Mouse (Mus musculus) thymus, adult 18-20 months (tissue): Measurements from ENCODE around the gene Slco3a1.

ENCODE experiments used
- DNase-seq, 2 experiments: peaks; one replicate each; pipeline ENCODE4 v3.0.0; 2022; ENCODE audit warnings: mixed read lengths in 2 of 2

Slco3a1 gene

GRCm38 (mm10) chr7:74527689-74528088 is 26.9 kb downstream of the Slco3a1 start:
- no peak for DNase-seq

- no peak for DNase-seq
Measured at GRCm38 (mm10) chr7:74526030-74526429, 28.6 kb downstream of the Slco3a1 start.

GRCm38 (mm10) chr7:74525586-74525985 is 29.0 kb downstream of the Slco3a1 start:
- no peak for DNase-seq

- no peak for DNase-seq
Measured at GRCm38 (mm10) chr7:74524188-74524971, 30.2 kb downstream of the Slco3a1 start.

GRCm38 (mm10) chr7:74523086-74523485 is 31.5 kb downstream of the Slco3a1 start:
- DNase-seq, result no peak

- DNase-seq, result no peak
Measured at GRCm38 (mm10) chr7:74522260-74522659, 32.3 kb downstream of the Slco3a1 start.

GRCm38 (mm10) chr7:74519386-74519785 is 35.2 kb downstream of the Slco3a1 start:
- no peak for DNase-seq

- DNase-seq, result no peak
Measured at GRCm38 (mm10) chr7:74518776-74519175, 35.8 kb downstream of the Slco3a1 start.

GRCm38 (mm10) chr7:74518255-74518654 is 36.3 kb downstream of the Slco3a1 start:
- DNase-seq, result no peak

GRCm38 (mm10) chr7:74510676-74511075 is 43.9 kb downstream of the Slco3a1 start:
- DNase-seq, result no peak

GRCm38 (mm10) chr7:74508205-74508604 is 46.4 kb downstream of the Slco3a1 start:
- no peak for DNase-seq

GRCm38 (mm10) chr7:74506856-74507255 is 47.7 kb downstream of the Slco3a1 start:
- DNase-seq, result no peak

- no peak for DNase-seq
Measured at GRCm38 (mm10) chr7:74505635-74506034, 48.9 kb downstream of the Slco3a1 start.

- no peak for DNase-seq
Measured at GRCm38 (mm10) chr7:74501187-74501586, 53.4 kb downstream of the Slco3a1 start.

GRCm38 (mm10) chr7:74499470-74499869 is 55.1 kb downstream of the Slco3a1 start:
- DNase-seq, result no peak

- no peak for DNase-seq
Measured at GRCm38 (mm10) chr7:74498266-74498980, 56.2 kb downstream of the Slco3a1 start.

- DNase-seq, result no peak
Measured at GRCm38 (mm10) chr7:74497203-74497602, 57.4 kb downstream of the Slco3a1 start.

GRCm38 (mm10) chr7:74495451-74495850 is 59.1 kb downstream of the Slco3a1 start:
- DNase-seq, result peak in 1 of 2 experiments; percentile 39

GRCm38 (mm10) chr7:74493775-74494174 is 60.8 kb downstream of the Slco3a1 start:
- DNase-seq, result no peak

GRCm38 (mm10) chr7:74491683-74492355 is 62.8 kb downstream of the Slco3a1 start:
- DNase-seq, result no peak

GRCm38 (mm10) chr7:74488141-74488540 is 66.4 kb downstream of the Slco3a1 start:
- no peak for DNase-seq

- DNase-seq, result no peak
Measured at GRCm38 (mm10) chr7:74487727-74488126, 66.9 kb downstream of the Slco3a1 start.

- no peak for DNase-seq
Measured at GRCm38 (mm10) chr7:74486083-74486482, 68.5 kb downstream of the Slco3a1 start.

- no peak for DNase-seq
Measured at GRCm38 (mm10) chr7:74485669-74486068, 68.9 kb downstream of the Slco3a1 start.
